Mouse (Mus musculus) bone marrow, adult 2 months (tissue): ENCODE measurements at regions not wholly inside any gene's neighbourhood (a gene's known extent, or its start where the extent isn't known, plus 50 kb on each side); places are given as distances from the start of the nearest gene placed in this dataset.

Experiments used
- CTCF ChIP-seq: fragments of 200-500 bp; IDR thresholded peaks from 2 replicates; pipeline ENCODE4 v1.5.1; 2011; ENCODE audit warnings: low read length, control low read depth; ENCODE audit not compliant: control insufficient read depth, insufficient read depth
- POLR2A ChIP-seq: fragments of 200-500 bp; IDR thresholded peaks from 2 replicates; pipeline ENCODE4 v1.6.1; 2011; ENCODE audit warnings: low read depth, mild to moderate bottlenecking, control low read depth, low read length, borderline replicate concordance; ENCODE audit not compliant: control insufficient read depth

GRCm38 (mm10) chr13:60459002-60459401 is 142.7 kb upstream of the Dapk1 start:
- no peak for TF ChIP-seq POLR2A
- TF ChIP-seq CTCF = no peak
